Mouse (Mus musculus) embryonic fibroblast, embryonic 13.5 days (primary cell): ENCODE data around the gene BC035947. TPM values are rescaled to one million over a fixed set of nuclear protein-coding genes. Genes with fewer than 3 reads are reported as not detected.
"Not testable (repeated sequence)": the region's sequence is repeated elsewhere in the genome, so short reads cannot be mapped to it uniquely, and the experiment has no call there.

ENCODE experiments used
- H3K27ac ChIP-seq: 2 replicates; pipeline ENCODE4 v1.5.1; 2012; ENCODE audit warnings: low read length, control low read depth, inconsistent platforms; ENCODE audit not compliant: insufficient read depth
- H3K4me1 ChIP-seq: 2 replicates; pipeline ENCODE4 v1.6.1; 2011; ENCODE audit warnings: low read length; ENCODE audit not compliant: control insufficient read depth, insufficient read depth
- H3K4me3 ChIP-seq: 2 replicates; pipeline ENCODE4 v1.5.1; 2011; ENCODE audit warnings: mild to moderate bottlenecking, control low read depth, low read length; ENCODE audit not compliant: insufficient read depth
- CTCF ChIP-seq: IDR thresholded peaks from 2 replicates; pipeline ENCODE4 v1.5.1; 2011; ENCODE audit warnings: mild to moderate bottlenecking, control low read depth, low read length, moderate library complexity, borderline replicate concordance; ENCODE audit not compliant: insufficient read depth
- POLR2A ChIP-seq: IDR thresholded peaks from 2 replicates; pipeline ENCODE4 v1.6.1; 2011; ENCODE audit warnings: low read depth, mild to moderate bottlenecking, control low read depth, low read length, moderate library complexity
- polyA plus RNA-seq: library from polyadenylated mRNA; stranded (reverse); fragments of >200 nt; gene quantifications from 2 replicates; pipeline ENCODE4 v1.2.4, GENCODE M21; 2011; ENCODE audit warnings: low read depth; ENCODE audit not compliant: missing spikeins, insufficient read length

Gene BC035947
- polyA plus RNA-seq, 1 experiment = not detected

DNA sequence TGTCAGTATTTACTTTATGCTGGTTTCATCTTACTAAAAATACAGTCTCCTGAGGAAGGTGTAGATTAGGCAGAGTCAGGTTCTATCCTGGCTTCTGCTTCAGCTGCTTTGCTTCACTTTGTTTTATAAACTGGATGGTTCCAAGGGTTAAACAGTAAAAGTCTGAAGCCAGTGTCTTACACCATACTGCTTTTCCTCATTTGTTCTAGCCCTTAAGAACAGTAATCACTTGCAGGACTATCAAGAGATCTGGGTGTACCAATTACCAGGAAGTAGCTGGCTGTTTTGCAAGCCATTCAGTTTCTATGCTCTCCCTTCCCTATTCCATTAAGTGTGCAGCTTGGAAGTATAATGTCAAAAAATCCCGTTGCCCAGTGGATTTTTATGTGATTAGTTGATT lies 4.8 kb downstream of the BC035947 start:
- TF ChIP-seq POLR2A (no peak), CTCF (no peak)
- H3K4me1 ChIP-seq = no peaks in the 10 kb centered on the region
- no peak overlapping the region for H3K27ac ChIP-seq
- H3K4me3 ChIP-seq = no peak overlapping the region

DNA sequence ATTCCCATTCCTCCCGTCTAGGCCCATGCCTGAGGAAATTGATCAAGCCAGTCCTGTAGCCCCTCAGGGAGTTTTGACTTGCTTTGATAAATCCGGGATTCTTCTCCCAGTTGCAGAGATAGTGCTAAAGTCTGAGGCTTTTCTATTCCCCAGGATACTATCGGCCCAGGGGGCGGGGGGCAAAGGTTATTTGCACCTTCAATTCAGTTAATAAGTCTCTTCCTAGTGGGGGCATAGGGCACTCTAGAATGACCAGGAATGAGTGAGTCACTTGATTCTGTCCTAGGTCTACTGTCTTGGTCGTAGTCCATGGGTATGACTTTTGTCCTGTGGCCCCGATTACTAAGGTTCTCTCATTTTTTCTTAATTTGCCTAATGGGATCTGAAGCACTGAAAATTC lies 9.4 kb downstream of the BC035947 start:
- Histone ChIP-seq H3K27ac (no peak overlapping the region), H3K4me1 (no peaks in the 10 kb centered on the region), H3K4me3 (no peak overlapping the region)
- TF ChIP-seq CTCF (no peak), POLR2A (no peak)

DNA sequence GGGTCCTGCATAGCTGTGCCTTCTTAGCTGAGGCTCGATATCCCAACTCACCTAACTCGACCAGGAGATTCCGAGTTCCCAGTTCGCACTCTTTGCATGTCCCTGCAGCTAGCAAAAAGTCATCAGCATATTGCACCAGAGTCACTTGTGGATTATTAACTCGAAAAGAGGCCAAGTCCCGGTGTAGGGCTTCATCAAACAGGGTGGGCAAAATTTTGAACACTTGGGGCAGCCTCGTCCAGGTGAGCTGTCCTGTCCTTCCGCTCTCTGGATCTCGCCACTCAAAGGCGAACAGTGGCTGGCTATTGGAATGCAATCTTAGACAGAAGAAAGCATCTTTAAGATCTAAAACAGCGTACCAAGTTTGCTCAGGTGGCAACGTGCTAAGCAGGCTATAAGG lies 10.1 kb downstream of the BC035947 start:
- H3K4me1 ChIP-seq, H3K4me3 ChIP-seq, H3K27ac ChIP-seq: not testable (repeated sequence)

DNA sequence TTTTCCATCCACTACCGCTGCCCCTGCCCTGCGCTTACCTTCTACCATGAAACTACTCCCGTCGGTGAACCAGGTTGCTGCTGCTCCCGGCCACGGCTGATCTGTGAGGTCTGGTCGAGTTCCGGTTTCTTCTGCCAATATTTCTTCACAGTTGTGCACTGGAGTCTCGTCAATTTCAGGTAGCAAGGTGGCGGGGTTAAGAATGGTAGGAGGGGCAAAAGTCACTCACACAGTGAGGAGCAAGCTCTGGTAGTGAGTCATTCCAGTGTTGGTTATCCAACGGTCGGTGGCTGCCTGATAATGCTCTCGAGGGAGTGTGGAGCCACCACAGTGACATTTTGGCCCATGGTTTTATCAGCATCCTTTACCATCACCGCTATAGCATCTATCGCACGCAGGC lies 10.9 kb downstream of the BC035947 start:
- H3K27ac ChIP-seq = no peak overlapping the region
- no peak overlapping the region for H3K4me3 ChIP-seq
- H3K4me1 ChIP-seq = no peaks in the 10 kb centered on the region
- no peak for TF ChIP-seq POLR2A
- no peak for TF ChIP-seq CTCF

DNA sequence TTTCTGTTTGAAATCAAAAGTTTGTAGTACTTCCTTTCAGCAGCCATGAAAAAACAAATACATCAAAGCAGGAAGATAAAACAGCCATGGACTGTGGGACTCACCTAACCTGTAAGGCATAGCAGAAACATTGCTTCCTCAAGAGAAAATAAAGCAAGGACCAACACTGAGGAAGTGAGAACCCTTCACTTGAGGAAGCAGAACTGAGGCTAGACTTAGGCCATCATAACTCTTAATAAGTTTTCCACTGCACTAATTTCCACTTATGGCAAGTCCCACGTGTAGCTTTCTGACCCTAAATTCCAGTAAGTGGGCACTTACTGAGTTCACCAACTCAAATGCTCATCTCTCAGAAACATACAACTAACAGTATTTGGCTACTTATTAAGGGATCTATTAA lies 21.8 kb downstream of the BC035947 start:
- no peak overlapping the region for H3K4me3 ChIP-seq
- peaks cover 2% of the 10 kb centered on the region; the same call in 1 of the 2 replicates for H3K4me1 ChIP-seq
- no peak for TF ChIP-seq POLR2A
- no peak overlapping the region for H3K27ac ChIP-seq

DNA sequence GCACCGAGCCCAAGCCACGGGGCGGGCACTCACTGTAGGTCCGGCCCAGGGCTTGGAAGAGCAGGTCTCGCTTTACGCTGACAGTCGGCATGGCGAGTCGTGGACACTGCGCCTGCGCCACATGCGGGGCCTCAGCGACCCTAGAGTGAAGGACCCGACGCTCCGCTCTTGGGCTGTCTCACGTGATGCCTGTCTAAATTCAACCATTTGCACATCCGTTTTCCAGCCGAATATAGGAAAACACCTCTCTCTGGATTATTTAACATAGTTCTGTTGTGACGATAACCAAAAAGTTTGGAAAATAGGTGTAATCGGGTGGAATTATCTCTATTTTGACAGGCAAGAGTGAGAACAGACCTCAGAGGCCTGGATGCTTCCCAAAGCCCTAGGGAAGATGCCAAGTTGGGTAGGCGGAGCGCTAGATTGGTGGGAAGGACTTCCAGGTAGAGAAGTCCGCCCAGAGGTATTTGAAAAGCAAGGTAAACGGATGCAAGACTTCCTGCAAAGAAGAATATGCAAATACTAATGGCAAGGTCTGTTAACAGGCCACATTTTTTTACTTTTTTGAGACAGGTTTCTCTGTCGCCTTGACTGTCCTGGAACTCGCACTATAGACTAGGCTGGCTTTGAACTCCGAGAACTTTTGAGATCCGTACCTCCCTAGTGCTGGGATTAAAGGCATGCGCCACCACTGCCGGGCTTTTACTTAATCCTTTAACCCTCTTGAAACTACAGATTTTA lies 23.0 kb downstream of the BC035947 start, which contains the start of gene Farsb:
Gene Farsb (minus strand): TSS at position 146 of the 741 bp plus-strand sequence.
- no peak for TF ChIP-seq CTCF
- peak; percentile 84 for TF ChIP-seq POLR2A
- peak within 1 kb of the TSS; percentile 90 for H3K4me3 ChIP-seq
- H3K4me1 ChIP-seq = peaks cover 2% of the 10 kb centered on the region; the same call in 1 of the 2 replicates
- peak within 1 kb of the TSS; percentile 53 for H3K27ac ChIP-seq

DNA sequence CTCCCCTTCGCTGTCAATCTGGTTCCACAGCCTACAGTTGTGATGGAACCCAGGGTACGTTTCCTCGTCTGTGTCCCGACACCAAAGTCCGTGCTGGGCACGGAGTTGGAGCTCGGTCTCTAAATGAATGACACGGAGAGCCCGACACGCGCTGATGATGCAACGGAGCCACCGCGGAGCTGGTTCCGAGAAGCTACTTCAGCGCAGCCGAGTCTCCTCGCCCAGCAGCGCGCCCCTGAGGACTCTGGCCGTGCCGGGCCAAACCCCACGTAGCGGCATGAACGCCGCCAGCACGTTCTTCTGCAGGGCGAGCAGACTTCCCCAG lies 23.6 kb downstream of the BC035947 start:
- Histone ChIP-seq H3K27ac (peak overlapping the region; percentile 13; the same call in 1 of the 2 replicates), H3K4me1 (peaks cover 2% of the 10 kb centered on the region; the same call in 1 of the 2 replicates), H3K4me3 (peak overlapping the region; percentile 90)
- TF ChIP-seq POLR2A (no peak), CTCF (no peak)

DNA sequence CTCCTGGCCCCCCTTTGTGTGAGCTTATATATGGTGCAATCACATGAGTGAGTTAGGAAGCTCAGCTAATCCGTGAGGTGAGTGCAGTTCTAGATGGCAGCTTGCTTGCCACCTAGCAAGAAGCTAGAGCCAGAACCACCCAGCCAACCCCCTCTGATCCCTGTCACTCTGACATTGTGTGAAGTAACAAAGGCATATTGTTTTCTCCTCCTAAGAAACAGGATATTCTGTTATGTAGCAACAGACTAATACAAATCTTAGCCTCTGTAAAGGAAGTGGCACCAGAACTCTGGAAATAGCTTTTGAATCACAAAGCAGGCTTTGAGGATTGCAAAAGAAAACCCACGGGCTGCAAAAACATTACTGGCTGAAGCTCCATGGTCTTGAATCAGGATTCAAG lies 27.6 kb downstream of the BC035947 start:
- H3K4me3 ChIP-seq = no peak overlapping the region
- no peak for TF ChIP-seq POLR2A
- no peak for TF ChIP-seq CTCF
- peaks cover 2% of the 10 kb centered on the region; the same call in 1 of the 2 replicates for H3K4me1 ChIP-seq
- H3K27ac ChIP-seq = no peak overlapping the region

DNA sequence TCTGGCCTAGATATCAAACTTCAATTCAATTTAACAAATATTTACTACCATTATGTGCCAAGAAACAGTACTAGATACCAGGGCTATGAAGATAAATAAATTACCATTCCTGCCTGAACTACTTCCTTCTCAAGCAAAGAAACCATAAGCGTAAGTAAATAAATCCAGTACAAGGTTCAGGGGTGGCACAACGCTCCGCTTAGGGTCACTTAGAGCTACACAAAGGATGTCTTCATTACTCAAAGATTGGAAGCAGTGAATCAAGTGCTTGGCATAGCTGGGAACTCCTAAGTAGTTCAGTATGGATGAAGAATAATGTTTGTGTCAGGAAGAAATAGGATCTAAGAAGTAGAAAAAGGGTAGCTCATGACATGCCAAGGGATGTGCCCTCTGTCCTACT lies 28.5 kb downstream of the BC035947 start:
- H3K4me1 ChIP-seq = peaks cover 2% of the 10 kb centered on the region; the same call in 1 of the 2 replicates
- TF ChIP-seq POLR2A (no peak), CTCF (no peak)
- no peak overlapping the region for H3K4me3 ChIP-seq
- H3K27ac ChIP-seq = no peak overlapping the region

DNA sequence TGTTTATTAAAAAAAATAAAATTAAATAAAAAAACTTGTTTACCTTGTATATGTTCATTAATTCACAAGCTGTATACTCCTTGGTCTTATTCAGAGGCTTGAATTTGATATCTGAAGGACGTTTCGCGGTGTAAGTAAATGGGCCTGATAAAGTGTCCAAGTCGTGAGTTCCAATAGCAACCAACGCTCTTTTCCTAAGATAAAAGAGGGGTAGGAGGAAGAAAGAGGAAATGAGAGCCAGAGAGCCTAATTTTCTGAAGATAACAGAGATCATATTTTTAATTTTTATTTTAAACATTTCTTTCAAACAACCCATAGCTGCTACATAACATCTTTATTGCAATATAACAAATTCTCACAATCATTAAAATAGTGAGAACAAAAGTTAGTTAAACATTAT lies 39.5 kb downstream of the BC035947 start:
- H3K4me1 ChIP-seq = no peaks in the 10 kb centered on the region
- H3K4me3 ChIP-seq = no peak overlapping the region
- H3K27ac ChIP-seq = no peak overlapping the region
- TF ChIP-seq POLR2A = no peak
- no peak for TF ChIP-seq CTCF
